Mouse (Mus musculus) stomach, postnatal 0 days (tissue): ENCODE measurements at regions not wholly inside any gene's neighbourhood (a gene's known extent, or its start where the extent isn't known, plus 50 kb on each side); places are given as distances from the start of the nearest gene placed in this dataset.

Experiments
- CTCF ChIP-seq: IDR thresholded peaks from 2 replicates; pipeline ENCODE4 v1.5.1; 2016; ENCODE audit warnings: antibody characterized with exemption, low read depth, mild to moderate bottlenecking, moderate library complexity
- EP300 ChIP-seq: optimal IDR thresholded peaks from 2 replicates; pipeline ENCODE3; 2016; ENCODE audit warnings: antibody characterized with exemption

DNA sequence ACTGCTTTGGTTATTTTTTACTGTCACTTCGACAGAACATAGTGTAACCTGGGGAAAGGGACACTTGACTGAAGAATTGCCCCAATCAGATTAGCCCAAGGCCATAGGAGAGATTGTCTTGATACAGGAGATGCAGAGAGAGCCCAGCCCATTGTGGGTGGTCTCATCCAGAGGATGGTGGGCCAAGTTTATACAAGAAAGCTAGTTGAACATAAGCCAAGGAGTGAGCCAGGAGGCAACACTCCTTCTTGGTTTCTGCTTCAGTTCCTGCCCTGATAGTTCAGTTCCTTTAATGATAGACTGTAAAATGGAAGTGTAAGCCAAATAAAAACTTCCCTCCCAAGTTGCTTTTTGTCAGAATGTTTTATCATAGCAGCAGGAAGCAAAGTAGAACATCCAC is 194.4 kb downstream of the Hsfy2 start:
- TF ChIP-seq CTCF, result no peak
- no peak for TF ChIP-seq EP300
